Mouse (Mus musculus): ENCODE data around the gene Olfr2. TPM values are rescaled to one million over a fixed set of nuclear protein-coding genes. Genes with fewer than 3 reads are reported as not detected.

Olfr2 gene
- not detected in 2 replicates for polyA plus RNA-seq (2015; fragmentation: Nextera tagmentation; extraction: Ambion mirVana)

GRCm38 (mm10) chr7:107005972-107006371 is at the start of gene Olfr2:
TSS of gene Olfr2 (minus strand) at chr7:107006072.
- Histone ChIP-seq H3K27ac (ENCODE audit: low read length) (no peak within 1 kb of the TSS), H3K4me1 (ENCODE audit: control insufficient read depth, insufficient read depth, low read length) (no peaks in the 10 kb centered on the region), H3K4me2 (ENCODE audit: low read depth, low read length) (no peak within 1 kb of the TSS), H3K9me3 (replicated peaks; ENCODE audit: control insufficient read depth, low read length) (no peaks in the 10 kb centered on the region), H3K36me3 (ENCODE audit: control insufficient read depth, insufficient read depth, low read length) (no peaks in the 10 kb centered on the region), H3K9ac (ENCODE audit: low read length) (no peak within 1 kb of the TSS), H3K4me3 (replicated peaks; ENCODE audit: low read length) (no peak within 1 kb of the TSS), H3K27me3 (ENCODE audit: control insufficient read depth, insufficient read depth, low read length) (no peaks in the 10 kb centered on the region)
- WGBS: 46% methylated on average over 1 of the region's 1 CpGs
- no peak for ATAC-seq (ENCODE audit: insufficient read depth, low FRiP score)

- H3K9ac ChIP-seq (ENCODE audit: low read length): no peak overlapping the region
Observed at GRCm38 (mm10) chr7:107047578-107047977, 41.7 kb upstream of the Olfr2 start.

GRCm38 (mm10) chr7:107045833-107046232 is 40.0 kb upstream of the Olfr2 start:
- H3K9me3 ChIP-seq (replicated peaks; ENCODE audit: control insufficient read depth, low read length): no peaks in the 10 kb centered on the region

More at GRCm38 (mm10) chr7:107047578-107047977, 41.7 kb upstream of the Olfr2 start:
- WGBS: 41% methylated on average over 3 of the region's 3 CpGs
- Histone ChIP-seq H3K4me1 (ENCODE audit: control insufficient read depth, insufficient read depth, low read length) (no peaks in the 10 kb centered on the region), H3K4me2 (ENCODE audit: low read depth, low read length) (no peak overlapping the region), H3K27me3 (ENCODE audit: control insufficient read depth, insufficient read depth, low read length) (no peaks in the 10 kb centered on the region), H3K27ac (ENCODE audit: low read length) (no peak overlapping the region), H3K9me3 (replicated peaks; ENCODE audit: control insufficient read depth, low read length) (no peaks in the 10 kb centered on the region), H3K36me3 (ENCODE audit: control insufficient read depth, insufficient read depth, low read length) (no peaks in the 10 kb centered on the region), H3K4me3 (replicated peaks; ENCODE audit: low read length) (no peak overlapping the region)
- no peak for ATAC-seq (ENCODE audit: insufficient read depth, low FRiP score)

GRCm38 (mm10) chr7:107044407-107044806 is 38.5 kb upstream of the Olfr2 start:
- no peaks in the 10 kb centered on the region for H3K27me3 ChIP-seq (ENCODE audit: control insufficient read depth, insufficient read depth, low read length)
- no peak overlapping the region for H3K4me2 ChIP-seq (ENCODE audit: low read depth, low read length)
- ATAC-seq (ENCODE audit: insufficient read depth, low FRiP score): no peak
- no peaks in the 10 kb centered on the region for H3K4me1 ChIP-seq (ENCODE audit: control insufficient read depth, insufficient read depth, low read length)
- H3K4me3 ChIP-seq (replicated peaks; ENCODE audit: low read length): no peak overlapping the region
- no peaks in the 10 kb centered on the region for H3K9me3 ChIP-seq (replicated peaks; ENCODE audit: control insufficient read depth, low read length)
- H3K27ac ChIP-seq (ENCODE audit: low read length): no peak overlapping the region
- no peaks in the 10 kb centered on the region for H3K36me3 ChIP-seq (ENCODE audit: control insufficient read depth, insufficient read depth, low read length)
- WGBS: 68% methylated on average over 1 of the region's 1 CpGs
- no peak overlapping the region for H3K9ac ChIP-seq (ENCODE audit: low read length)

More at GRCm38 (mm10) chr7:107045833-107046232, 40.0 kb upstream of the Olfr2 start:
- no peak for ATAC-seq (ENCODE audit: insufficient read depth, low FRiP score)
- Histone ChIP-seq H3K4me1 (ENCODE audit: control insufficient read depth, insufficient read depth, low read length) (no peaks in the 10 kb centered on the region), H3K36me3 (ENCODE audit: control insufficient read depth, insufficient read depth, low read length) (no peaks in the 10 kb centered on the region), H3K4me3 (replicated peaks; ENCODE audit: low read length) (no peak overlapping the region), H3K9ac (ENCODE audit: low read length) (no peak overlapping the region), H3K4me2 (ENCODE audit: low read depth, low read length) (no peak overlapping the region), H3K27ac (ENCODE audit: low read length) (no peak overlapping the region), H3K27me3 (ENCODE audit: control insufficient read depth, insufficient read depth, low read length) (no peaks in the 10 kb centered on the region)
- 2% methylated on average over 5 of the region's 5 CpGs for WGBS

GRCm38 (mm10) chr7:107043136-107043535 is 37.3 kb upstream of the Olfr2 start:
- H3K4me1 ChIP-seq (ENCODE audit: control insufficient read depth, insufficient read depth, low read length): no peaks in the 10 kb centered on the region
- no peak overlapping the region for H3K4me2 ChIP-seq (ENCODE audit: low read depth, low read length)
- H3K4me3 ChIP-seq (replicated peaks; ENCODE audit: low read length): no peak overlapping the region
- no peak for ATAC-seq (ENCODE audit: insufficient read depth, low FRiP score)
- no peaks in the 10 kb centered on the region for H3K27me3 ChIP-seq (ENCODE audit: control insufficient read depth, insufficient read depth, low read length)
- H3K9ac ChIP-seq (ENCODE audit: low read length): no peak overlapping the region
- H3K27ac ChIP-seq (ENCODE audit: low read length): no peak overlapping the region
- no peaks in the 10 kb centered on the region for H3K36me3 ChIP-seq (ENCODE audit: control insufficient read depth, insufficient read depth, low read length)
- H3K9me3 ChIP-seq (replicated peaks; ENCODE audit: control insufficient read depth, low read length): no peaks in the 10 kb centered on the region
- 78% methylated on average over 3 of the region's 3 CpGs for WGBS

GRCm38 (mm10) chr7:107039934-107040563 is 34.2 kb upstream of the Olfr2 start:
- no peaks in the 10 kb centered on the region for H3K27me3 ChIP-seq (ENCODE audit: control insufficient read depth, insufficient read depth, low read length)
- H3K9ac ChIP-seq (ENCODE audit: low read length): no peak overlapping the region
- 71% methylated on average over 2 of the region's 2 CpGs for WGBS
- no peaks in the 10 kb centered on the region for H3K36me3 ChIP-seq (ENCODE audit: control insufficient read depth, insufficient read depth, low read length)
- H3K9me3 ChIP-seq (replicated peaks; ENCODE audit: control insufficient read depth, low read length): no peaks in the 10 kb centered on the region
- H3K4me3 ChIP-seq (replicated peaks; ENCODE audit: low read length): no peak overlapping the region
- no peak for ATAC-seq (ENCODE audit: insufficient read depth, low FRiP score)
- H3K4me2 ChIP-seq (ENCODE audit: low read depth, low read length): no peak overlapping the region
- H3K27ac ChIP-seq (ENCODE audit: low read length): no peak overlapping the region
- H3K4me1 ChIP-seq (ENCODE audit: control insufficient read depth, insufficient read depth, low read length): no peaks in the 10 kb centered on the region

- Histone ChIP-seq H3K27ac (ENCODE audit: low read length) (no peak within 1 kb of the TSS), H3K27me3 (ENCODE audit: control insufficient read depth, insufficient read depth, low read length) (no peaks in the 10 kb centered on the region), H3K9ac (ENCODE audit: low read length) (no peak within 1 kb of the TSS), H3K4me2 (ENCODE audit: low read depth, low read length) (no peak within 1 kb of the TSS), H3K4me3 (replicated peaks; ENCODE audit: low read length) (no peak within 1 kb of the TSS), H3K4me1 (ENCODE audit: control insufficient read depth, insufficient read depth, low read length) (no peaks in the 10 kb centered on the region), H3K9me3 (replicated peaks; ENCODE audit: control insufficient read depth, low read length) (no peaks in the 10 kb centered on the region), H3K36me3 (ENCODE audit: control insufficient read depth, insufficient read depth, low read length) (no peaks in the 10 kb centered on the region)
- ATAC-seq (ENCODE audit: insufficient read depth, low FRiP score): no peak; the same call in 1 of the 2 replicates
- 81% methylated on average over 1 of the region's 1 CpGs for WGBS
Observed at GRCm38 (mm10) chr7:107030874-107031273, 25.0 kb upstream of the Olfr2 start, which contains the start of gene Olfr713. TSS of gene Olfr713 (plus strand) at chr7:107031174.

- no peaks in the 10 kb centered on the region for H3K4me1 ChIP-seq (ENCODE audit: control insufficient read depth, insufficient read depth, low read length)
- no peak for ATAC-seq (ENCODE audit: insufficient read depth, low FRiP score)
- no peak overlapping the region for H3K9ac ChIP-seq (ENCODE audit: low read length)
- no peaks in the 10 kb centered on the region for H3K36me3 ChIP-seq (ENCODE audit: control insufficient read depth, insufficient read depth, low read length)
- H3K4me3 ChIP-seq (replicated peaks; ENCODE audit: low read length): no peak overlapping the region
- no peaks in the 10 kb centered on the region for H3K9me3 ChIP-seq (replicated peaks; ENCODE audit: control insufficient read depth, low read length)
- no peak overlapping the region for H3K4me2 ChIP-seq (ENCODE audit: low read depth, low read length)
- H3K27ac ChIP-seq (ENCODE audit: low read length): no peak overlapping the region
- 32% methylated on average over 3 of the region's 3 CpGs for WGBS
- H3K27me3 ChIP-seq (ENCODE audit: control insufficient read depth, insufficient read depth, low read length): no peaks in the 10 kb centered on the region
Observed at GRCm38 (mm10) chr7:107004169-107004568, 1.7 kb downstream of the Olfr2 start.

GRCm38 (mm10) chr7:107000798-107001197 is 5.1 kb downstream of the Olfr2 start:
- Histone ChIP-seq H3K4me3 (replicated peaks; ENCODE audit: low read length) (no peak overlapping the region), H3K9me3 (replicated peaks; ENCODE audit: control insufficient read depth, low read length) (no peaks in the 10 kb centered on the region), H3K27me3 (ENCODE audit: control insufficient read depth, insufficient read depth, low read length) (no peaks in the 10 kb centered on the region), H3K9ac (ENCODE audit: low read length) (no peak overlapping the region), H3K27ac (ENCODE audit: low read length) (no peak overlapping the region), H3K36me3 (ENCODE audit: control insufficient read depth, insufficient read depth, low read length) (no peaks in the 10 kb centered on the region), H3K4me2 (ENCODE audit: low read depth, low read length) (no peak overlapping the region), H3K4me1 (ENCODE audit: control insufficient read depth, insufficient read depth, low read length) (no peaks in the 10 kb centered on the region)
- WGBS: 86% methylated on average over 7 of the region's 7 CpGs
- no peak for ATAC-seq (ENCODE audit: insufficient read depth, low FRiP score)
